Mouse (Mus musculus): ENCODE measurements at regions not wholly inside any gene's neighbourhood (a gene's known extent, or its start where the extent isn't known, plus 50 kb on each side); places are given as distances from the start of the nearest gene placed in this dataset.

GRCm38 (mm10) chr10:98029124-98029523 is 302.6 kb upstream of the C030005K15Rik start:
- in situ Hi-C loops (cut with MboI; ENCODE audit: low pct_unique_long_range_greater_than_20kb in 1 of 2, low sequenced_read_pairs in 2 of 2, unreplicated experiment in 1 of 2): no loop called here

- in situ Hi-C loops (cut with MboI; ENCODE audit: low pct_unique_long_range_greater_than_20kb in 1 of 2, low sequenced_read_pairs in 2 of 2, unreplicated experiment in 1 of 2): no loop called here
Observed at GRCm38 (mm10) chr10:98029621-98030020, 303.1 kb upstream of the C030005K15Rik start.

- in situ Hi-C loops (cut with MboI; ENCODE audit: low pct_unique_long_range_greater_than_20kb in 1 of 2, low sequenced_read_pairs in 2 of 2, unreplicated experiment in 1 of 2): no loop called here
Observed at GRCm38 (mm10) chr10:98032661-98033060, 306.1 kb upstream of the C030005K15Rik start.

GRCm38 (mm10) chr10:98041766-98042165 is 315.2 kb upstream of the C030005K15Rik start:
- in situ Hi-C loops (cut with MboI; ENCODE audit: low pct_unique_long_range_greater_than_20kb in 1 of 2, low sequenced_read_pairs in 2 of 2, unreplicated experiment in 1 of 2): no loop called here

GRCm38 (mm10) chr10:98043873-98044272 is 317.3 kb upstream of the C030005K15Rik start:
- in situ Hi-C loops (cut with MboI; ENCODE audit: low pct_unique_long_range_greater_than_20kb in 1 of 2, low sequenced_read_pairs in 2 of 2, unreplicated experiment in 1 of 2): no loop called here

- in situ Hi-C loops (cut with MboI; ENCODE audit: low pct_unique_long_range_greater_than_20kb in 1 of 2, low sequenced_read_pairs in 2 of 2, unreplicated experiment in 1 of 2): no loop called here
Observed at GRCm38 (mm10) chr10:98044579-98044978, 318.0 kb upstream of the C030005K15Rik start.

- in situ Hi-C loops (cut with MboI; ENCODE audit: low pct_unique_long_range_greater_than_20kb in 1 of 2, low sequenced_read_pairs in 2 of 2, unreplicated experiment in 1 of 2): no loop called here
Observed at GRCm38 (mm10) chr10:98073432-98073831, 346.9 kb upstream of the C030005K15Rik start.

- in situ Hi-C loops (cut with MboI; ENCODE audit: low pct_unique_long_range_greater_than_20kb in 1 of 2, low sequenced_read_pairs in 2 of 2, unreplicated experiment in 1 of 2): no loop called here
Observed at GRCm38 (mm10) chr10:98084881-98085280, 358.3 kb upstream of the C030005K15Rik start.

GRCm38 (mm10) chr10:98116296-98116695 is 389.7 kb upstream of the C030005K15Rik start:
- in situ Hi-C loops (cut with MboI; ENCODE audit: low pct_unique_long_range_greater_than_20kb in 1 of 2, low sequenced_read_pairs in 2 of 2, unreplicated experiment in 1 of 2): no loop called here

GRCm38 (mm10) chr10:98125713-98126112 is 399.2 kb upstream of the C030005K15Rik start:
- in situ Hi-C loops (cut with MboI; ENCODE audit: low pct_unique_long_range_greater_than_20kb in 1 of 2, low sequenced_read_pairs in 2 of 2, unreplicated experiment in 1 of 2): loop anchor here in 1 of 2 experiments (25.0 kb wide), 1 partner anchor 388 kb away; the partner anchor contains the start of gene C030005K15Rik

GRCm38 (mm10) chr10:98135026-98135425 is 408.5 kb upstream of the C030005K15Rik start:
- in situ Hi-C loops (cut with MboI; ENCODE audit: low pct_unique_long_range_greater_than_20kb in 1 of 2, low sequenced_read_pairs in 2 of 2, unreplicated experiment in 1 of 2): loop anchor here in 1 of 2 experiments (25.0 kb wide), 1 partner anchor 398 kb away; the partner anchor contains the start of gene C030005K15Rik

GRCm38 (mm10) chr10:98145773-98146172 is 419.2 kb upstream of the C030005K15Rik start:
- in situ Hi-C loops (cut with MboI; ENCODE audit: low pct_unique_long_range_greater_than_20kb in 1 of 2, low sequenced_read_pairs in 2 of 2, unreplicated experiment in 1 of 2): loop anchor here in 1 of 2 experiments (25.0 kb wide), 1 partner anchor 408 kb away; the partner anchor contains the start of gene C030005K15Rik

GRCm38 (mm10) chr10:98146998-98147863 is 420.7 kb upstream of the C030005K15Rik start:
- in situ Hi-C loops (cut with MboI; ENCODE audit: low pct_unique_long_range_greater_than_20kb in 1 of 2, low sequenced_read_pairs in 2 of 2, unreplicated experiment in 1 of 2): loop anchor here in 1 of 2 experiments (25.0 kb wide), 1 partner anchor 410 kb away; the partner anchor contains the start of gene C030005K15Rik

- in situ Hi-C loops (cut with MboI; ENCODE audit: low pct_unique_long_range_greater_than_20kb in 1 of 2, low sequenced_read_pairs in 2 of 2, unreplicated experiment in 1 of 2): no loop called here
Observed at GRCm38 (mm10) chr10:98155982-98156381, 429.4 kb upstream of the C030005K15Rik start.

- in situ Hi-C loops (cut with MboI; ENCODE audit: low pct_unique_long_range_greater_than_20kb in 1 of 2, low sequenced_read_pairs in 2 of 2, unreplicated experiment in 1 of 2): no loop called here
Observed at GRCm38 (mm10) chr10:98185666-98186065, 459.1 kb upstream of the C030005K15Rik start.

GRCm38 (mm10) chr10:98196852-98197251 is 470.3 kb upstream of the C030005K15Rik start:
- in situ Hi-C loops (cut with MboI; ENCODE audit: low pct_unique_long_range_greater_than_20kb in 1 of 2, low sequenced_read_pairs in 2 of 2, unreplicated experiment in 1 of 2): no loop called here

GRCm38 (mm10) chr10:98210246-98210645 is 483.7 kb upstream of the C030005K15Rik start:
- in situ Hi-C loops (cut with MboI; ENCODE audit: low pct_unique_long_range_greater_than_20kb in 1 of 2, low sequenced_read_pairs in 2 of 2, unreplicated experiment in 1 of 2): no loop called here

GRCm38 (mm10) chr10:98212876-98213587 is 486.5 kb upstream of the C030005K15Rik start:
- in situ Hi-C loops (cut with MboI; ENCODE audit: low pct_unique_long_range_greater_than_20kb in 1 of 2, low sequenced_read_pairs in 2 of 2, unreplicated experiment in 1 of 2): no loop called here

GRCm38 (mm10) chr10:98231017-98231416 is 504.5 kb upstream of the C030005K15Rik start:
- in situ Hi-C loops (cut with MboI; ENCODE audit: low pct_unique_long_range_greater_than_20kb in 1 of 2, low sequenced_read_pairs in 2 of 2, unreplicated experiment in 1 of 2): no loop called here
